ENCODE assay signal across 14 mouse cellular contexts in genomic region chr9:110568309-110568708, GRCm38 (mm10). TPM values are rescaled to one million over a fixed set of nuclear protein-coding genes. Genes with fewer than 3 reads are reported as not detected.
A peak's percentile ranks its signal among the peaks of the same experiment; 100 is the strongest.
DNase-seq lines count a peak whose midpoint lies in the region; ATAC-seq and TF ChIP-seq lines count a peak whose summit lies in the region.
"Had no signal": no experiment of that assay in that cellular context is flagged by ENCODE, and none has a peak within 500 bp of the region (broad histone marks: within the 10 kb centered on the region; RNA-seq: fewer than 3 reads in every experiment).

No protein-coding gene starts in this region.

- no peak for TF ChIP-seq EP300 in liver, postnatal 0 days (IDR thresholded peaks at IDR 0.05; ENCODE audit: low read depth)
- TF ChIP-seq EP300 in MEL (IDR thresholded peaks at IDR 0.05; ENCODE audit: low read depth in 1 of 2, low read length in 2 of 2) = no peak

- no peaks in the 10 kb centered on the region for H3K27me3 ChIP-seq in forebrain, embryonic 14.5 days (replicated peaks; ENCODE audit: control insufficient read depth, insufficient read depth, low read length)
- H3K27me3 ChIP-seq in forebrain, embryonic 16.5 days (replicated peaks; ENCODE audit: control insufficient read depth, insufficient read depth, low read length) = no peaks in the 10 kb centered on the region
- H3K27me3 ChIP-seq in liver, postnatal 0 days (ENCODE audit: insufficient read depth, low read length) = no peaks in the 10 kb centered on the region
- no peaks in the 10 kb centered on the region for H3K27me3 ChIP-seq in liver, embryonic 11.5 days (replicated peaks; ENCODE audit: control insufficient read depth, insufficient read depth, low read length)
- H3K27me3 ChIP-seq in MEL (ENCODE audit: control insufficient read depth in 1 of 2, insufficient read depth in 2 of 2, low read length in 2 of 2) = no peaks in the 10 kb centered on the region
- H3K27me3 ChIP-seq: heart, embryonic 13.5 days had no signal

- H3K36me3 ChIP-seq in forebrain, embryonic 14.5 days (ENCODE audit: control insufficient read depth, insufficient read depth, low read length) = peaks cover 69% of the 10 kb centered on the region
- peaks cover 21% of the 10 kb centered on the region for H3K36me3 ChIP-seq in forebrain, embryonic 16.5 days (ENCODE audit: control insufficient read depth, insufficient read depth)
- peaks cover 66% of the 10 kb centered on the region for H3K36me3 ChIP-seq in liver, postnatal 0 days (replicated peaks; ENCODE audit: insufficient read depth, low read length)
- peaks cover 42% of the 10 kb centered on the region for H3K36me3 ChIP-seq in liver, embryonic 11.5 days (ENCODE audit: control insufficient read depth, insufficient read depth, low read length)
- peaks cover 0 to 38% of the 10 kb centered on the region in 2 experiments; a peak in 2 of 4 replicates for H3K36me3 ChIP-seq in MEL (ENCODE audit: control insufficient read depth in 1 of 2, insufficient read depth in 2 of 2, low read length in 2 of 2)

- no peak overlapping the region for H3K9ac ChIP-seq in forebrain, embryonic 14.5 days (ENCODE audit: low read length)
- H3K9ac ChIP-seq in forebrain, embryonic 16.5 days (replicated peaks; ENCODE audit: low read depth, low read length) = no peak overlapping the region
- H3K9ac ChIP-seq in liver, postnatal 0 days (replicated peaks) = no peak overlapping the region
- H3K9ac ChIP-seq in liver, embryonic 11.5 days (ENCODE audit: low read depth, low read length) = no peak overlapping the region
- no peak overlapping the region for H3K9ac ChIP-seq in MEL (ENCODE audit: control insufficient read depth, low read depth, low read length, poor library complexity, severe bottlenecking)
- H3K9ac ChIP-seq: heart, embryonic 13.5 days; hindbrain, embryonic 14.5 days had no signal

- TF ChIP-seq RAD21 in MEL (IDR thresholded peaks at IDR 0.05; ENCODE audit: low read depth, low read length) = peak; percentile 11; the same call in 1 of the 2 replicates

- H3K79me2 ChIP-seq in MEL (ENCODE audit: control insufficient read depth, insufficient read depth, low read length, poor library complexity) = no peaks in the 10 kb centered on the region

- H3K4me2 ChIP-seq in forebrain, embryonic 14.5 days (ENCODE audit: low read length) = no peak overlapping the region
- H3K4me2 ChIP-seq in forebrain, embryonic 16.5 days (ENCODE audit: low read length) = no peak overlapping the region
- H3K4me2 ChIP-seq in liver, postnatal 0 days (ENCODE audit: low read depth, low read length) = no peak overlapping the region
- H3K4me2 ChIP-seq in liver, embryonic 11.5 days = no peak overlapping the region
- H3K4me2 ChIP-seq: heart, embryonic 13.5 days; hindbrain, embryonic 14.5 days; midbrain, embryonic 11.5 days had no signal

- no peak overlapping the region for H3K27ac ChIP-seq in forebrain, embryonic 14.5 days (ENCODE audit: low read depth, low read length)
- H3K27ac ChIP-seq in forebrain, embryonic 16.5 days (ENCODE audit: low read length) = no peak overlapping the region
- H3K27ac ChIP-seq in liver, postnatal 0 days (ENCODE audit: low read depth) = no peak overlapping the region
- H3K27ac ChIP-seq in liver, embryonic 11.5 days (ENCODE audit: low read depth, low read length) = no peak overlapping the region
- no peak overlapping the region for H3K27ac ChIP-seq in MEL (ENCODE audit: control insufficient read depth, low read depth, low read length)
- H3K27ac ChIP-seq: heart, embryonic 13.5 days; hindbrain, embryonic 14.5 days had no signal

- no peaks in the 10 kb centered on the region for H3K4me1 ChIP-seq in forebrain, embryonic 14.5 days (ENCODE audit: control insufficient read depth, insufficient read depth, low read length)
- H3K4me1 ChIP-seq in forebrain, embryonic 16.5 days (replicated peaks; ENCODE audit: control insufficient read depth, insufficient read depth, low read length) = no peaks in the 10 kb centered on the region
- H3K4me1 ChIP-seq in liver, postnatal 0 days (ENCODE audit: insufficient read depth) = no peaks in the 10 kb centered on the region
- H3K4me1 ChIP-seq in liver, embryonic 11.5 days (replicated peaks; ENCODE audit: control insufficient read depth, insufficient read depth, low read length) = no peaks in the 10 kb centered on the region
- H3K4me1 ChIP-seq in MEL (ENCODE audit: control insufficient read depth in 1 of 2, insufficient read depth in 2 of 2, low read length in 2 of 2) = no peaks in the 10 kb centered on the region
- H3K4me1 ChIP-seq: heart, embryonic 13.5 days had no signal

- H3K4me3 ChIP-seq in forebrain, embryonic 14.5 days (ENCODE audit: low read depth, low read length) = no peak overlapping the region
- H3K4me3 ChIP-seq in forebrain, embryonic 16.5 days (replicated peaks; ENCODE audit: low read length) = no peak overlapping the region
- no peak overlapping the region for H3K4me3 ChIP-seq in liver, postnatal 0 days (ENCODE audit: low read depth, low read length)
- no peak overlapping the region for H3K4me3 ChIP-seq in liver, embryonic 11.5 days (ENCODE audit: low read depth, low read length)
- H3K4me3 ChIP-seq in MEL (ENCODE audit: control insufficient read depth in 1 of 2, insufficient read depth in 1 of 2, low read depth in 2 of 2, low read length in 2 of 2) = no peak overlapping the region
- H3K4me3 ChIP-seq: heart, embryonic 13.5 days had no signal

- ATAC-seq in forebrain, embryonic 14.5 days = no peak
- no peak for ATAC-seq in forebrain, embryonic 16.5 days
- no peak for ATAC-seq in liver, postnatal 0 days
- no peak for ATAC-seq in liver, embryonic 11.5 days (replicated peaks; ENCODE audit: low FRiP score)

- H3K9me3 ChIP-seq in forebrain, embryonic 14.5 days (replicated peaks; ENCODE audit: control insufficient read depth, low read length) = no peaks in the 10 kb centered on the region
- H3K9me3 ChIP-seq in forebrain, embryonic 16.5 days (ENCODE audit: control insufficient read depth, low read length) = no peaks in the 10 kb centered on the region
- no peaks in the 10 kb centered on the region for H3K9me3 ChIP-seq in liver, postnatal 0 days (ENCODE audit: low read length)
- no peaks in the 10 kb centered on the region for H3K9me3 ChIP-seq in liver, embryonic 11.5 days (ENCODE audit: control insufficient read depth, low read length)
- H3K9me3 ChIP-seq in MEL (replicated peaks; ENCODE audit: insufficient read depth, low read length) = no peaks in the 10 kb centered on the region
- H3K9me3 ChIP-seq: heart, embryonic 13.5 days had no signal

- peak; percentile 45; the same call in 1 of the 2 replicates for TF ChIP-seq CTCF in liver, postnatal 0 days (IDR thresholded peaks at IDR 0.05; ENCODE audit: low read depth)
- peak; percentile 22 to 45 (median 24); a peak in 3 of 6 replicates for TF ChIP-seq CTCF in MEL (IDR thresholded peaks at IDR 0.05 in 2 of 3, conservative IDR thresholded peaks at IDR 0.05 in 1 of 3; ENCODE audit: control insufficient read depth in 1 of 3, insufficient read depth in 1 of 3, low read depth in 2 of 3, low read length in 3 of 3, poor library complexity in 1 of 3, severe bottlenecking in 1 of 3)

- intact Hi-C loops in left cerebral cortex, postnatal 25 days (cut with DNase I) = no loop called here

- DNase-seq in forebrain, embryonic 14.5 days (ENCODE audit: low spot score) = peak; percentile 10
- no peak for DNase-seq in liver, postnatal 0 days
- DNase-seq in liver, embryonic 11.5 days (ENCODE audit: low spot score) = no peak
- peak; percentile 21 for DNase-seq in MEL (ENCODE audit: low read depth, low spot score)
- peak; percentile 20 for DNase-seq in naive thymus-derived CD4-positive, alpha-beta T cell, adult 2 months (ENCODE audit: low read depth)
- no peak for DNase-seq in left cerebral cortex, postnatal 25 days (ENCODE audit: low spot score in 2 of 2)
- DNase-seq in urinary bladder, postnatal 10 days (ENCODE audit: low spot score) = no peak
- DNase-seq: cerebellum, adult 8-10 months; gastrocnemius, postnatal 14 days; right cerebral cortex, adult 18-20 months had no signal

- no peak for TF ChIP-seq POLR2A in MEL (IDR thresholded peaks at IDR 0.05; ENCODE audit: control insufficient read depth in 1 of 2, insufficient read depth in 1 of 2, low read depth in 1 of 2, low read length in 2 of 2, poor library complexity in 1 of 2)

TF ChIP-seq in MEL, 35 proteins besides CTCF, POLR2A, EP300 and RAD21:
- peak; percentile 32 for TF ChIP-seq SMC3 (IDR thresholded peaks at IDR 0.05; ENCODE audit: low read depth, low read length)
- no peak for TF ChIP-seq RCOR1 (IDR thresholded peaks at IDR 0.05; ENCODE audit: low read depth, low read length)
- no peak for TF ChIP-seq TAL1 (IDR thresholded peaks at IDR 0.05; ENCODE audit: low read length)
- TF ChIP-seq TBP (IDR thresholded peaks at IDR 0.05; ENCODE audit: low read depth, low read length) = no peak
- TF ChIP-seq BHLHE40 (IDR thresholded peaks at IDR 0.05; ENCODE audit: borderline replicate concordance, low read depth, low read length) = no peak

RNA-seq across cellular contexts. Expression of gene Setd2, which starts 35.9 kb away (rescaled TPM):
- polyA plus RNA-seq in forebrain, embryonic 14.5 days (2014; fragmentation: Nextera tagmentation; extraction: Ambion mirVana) = 36.1 and 43.6 TPM in 2 replicates
- 34.1 and 41.4 TPM in 2 replicates for polyA plus RNA-seq in forebrain, embryonic 16.5 days (2015; fragmentation: Nextera tagmentation; extraction: Ambion mirVana)
- 9.6 and 10.1 TPM in 2 replicates for polyA plus RNA-seq in liver, postnatal 0 days (2015; fragmentation: Nextera tagmentation; extraction: Ambion mirVana)
- polyA plus RNA-seq in liver, embryonic 11.5 days (2014; fragmentation: Nextera tagmentation; extraction: Ambion mirVana) = 36.3 and 44.9 TPM in 2 replicates
- 28.2 and 36.8 TPM in 2 replicates for total RNA-seq in MEL (2012; rRNA removed)
- 100 to 1,000 TPM in 1 of 2 experiments, 10 to 100 TPM in 1; 59.2 to 105 TPM for polyA plus RNA-seq in MEL (2012; ENCODE audit: insufficient read depth in 1 of 2, insufficient read length in 2 of 2, low read depth in 1 of 2, low replicate concordance in 2 of 2, missing spikeins in 1 of 2)
- 10 to 100 TPM; 68.9 to 74.9 TPM for total RNA-seq in left cerebral cortex, postnatal 25 days (2021)

RNA-seq across cellular contexts. Expression of gene Nradd, which starts 55.9 kb away (rescaled TPM):
- polyA plus RNA-seq in forebrain, embryonic 14.5 days (2014; fragmentation: Nextera tagmentation; extraction: Ambion mirVana) = 25.3 and 26.8 TPM in 2 replicates
- polyA plus RNA-seq in forebrain, embryonic 16.5 days (2015; fragmentation: Nextera tagmentation; extraction: Ambion mirVana) = 29.0 and 32.4 TPM in 2 replicates
- 1.3 and 1.4 TPM in 2 replicates for polyA plus RNA-seq in liver, postnatal 0 days (2015; fragmentation: Nextera tagmentation; extraction: Ambion mirVana)
- polyA plus RNA-seq in liver, embryonic 11.5 days (2014; fragmentation: Nextera tagmentation; extraction: Ambion mirVana) = 8.2 and 9.9 TPM in 2 replicates
- 0.33 and 0.58 TPM in 2 replicates for total RNA-seq in MEL (2012; rRNA removed)
- 1 to 10 TPM in 1 of 2 experiments, not detected in 1; 1.1 TPM for polyA plus RNA-seq in MEL (2012; ENCODE audit: insufficient read depth in 1 of 2, insufficient read length in 2 of 2, low read depth in 1 of 2, low replicate concordance in 2 of 2, missing spikeins in 1 of 2)
- 1 to 10 TPM; 1.3 TPM for total RNA-seq in left cerebral cortex, postnatal 25 days (2021)

Comparison
In these comparisons a context has a peak if more than half of its experiments do, and no peak if none do; other contexts are left out.
1. DNase-seq: peak in forebrain, embryonic 14.5 days (single experiment), MEL (single experiment) and naive thymus-derived CD4-positive, alpha-beta T cell, adult 2 months (single experiment); none in liver, postnatal 0 days (single experiment), liver, embryonic 11.5 days (single experiment), left cerebral cortex, postnatal 25 days (0 of 2) and urinary bladder, postnatal 10 days (single experiment).